Mouse (Mus musculus) cerebellum, postnatal 36 days (tissue): ENCODE results near the gene Vmn2r96.
"Not testable (repeated sequence)": the region's sequence is repeated elsewhere in the genome, so short reads cannot be mapped to it uniquely, and the experiment has no call there.

Experiments used
- DNase-seq, 2 experiments: peaks; one replicate each; pipeline ENCODE4 v3.0.0; 2021 to 2022; ENCODE audit warnings: mixed read lengths in 2 of 2

Gene Vmn2r96

DNA sequence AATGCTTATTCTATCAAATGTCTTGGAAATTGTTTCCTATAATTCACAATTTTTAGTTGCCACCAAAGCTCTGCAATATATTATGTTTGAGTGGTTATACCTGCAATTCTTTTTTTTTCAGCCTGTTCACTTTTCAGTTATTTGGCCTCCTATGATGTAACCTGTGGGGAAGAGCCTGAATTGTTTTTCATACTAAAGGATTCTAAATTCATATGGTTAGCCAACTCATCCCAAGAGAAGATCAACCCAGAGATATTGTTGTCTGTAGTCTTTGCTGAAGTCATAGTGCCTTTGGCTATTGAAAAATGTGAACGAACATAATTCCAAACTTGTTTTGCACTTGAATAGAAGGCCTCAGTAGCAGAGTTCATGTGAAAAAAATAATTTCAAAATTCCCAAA, at the start of gene Vmn2r96:
Gene Vmn2r96 (plus strand): TSS at position 301 of the 400 bp plus-strand sequence.
- not testable (repeated sequence) for DNase-seq

DNA sequence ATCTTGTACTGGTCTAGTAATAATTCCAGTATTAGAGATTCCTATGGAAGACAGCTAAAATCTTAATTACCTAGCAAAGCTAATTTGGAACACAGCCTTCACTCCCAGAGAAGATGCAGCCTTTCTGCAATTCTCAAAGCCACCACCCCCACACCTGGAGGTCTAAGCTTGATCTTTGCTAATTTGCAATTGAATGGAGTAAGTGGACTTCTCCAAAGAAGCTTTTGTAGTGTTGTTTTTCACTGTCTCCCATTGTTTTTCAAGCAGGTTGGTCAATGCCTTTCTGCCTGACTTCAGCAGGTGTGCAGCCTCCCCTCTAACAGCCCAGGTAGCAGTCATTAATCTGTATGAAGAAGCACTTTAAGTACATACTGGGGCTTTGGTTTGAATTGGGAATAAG, 49.6 kb upstream of the Vmn2r96 start:
- no peak for DNase-seq

DNA sequence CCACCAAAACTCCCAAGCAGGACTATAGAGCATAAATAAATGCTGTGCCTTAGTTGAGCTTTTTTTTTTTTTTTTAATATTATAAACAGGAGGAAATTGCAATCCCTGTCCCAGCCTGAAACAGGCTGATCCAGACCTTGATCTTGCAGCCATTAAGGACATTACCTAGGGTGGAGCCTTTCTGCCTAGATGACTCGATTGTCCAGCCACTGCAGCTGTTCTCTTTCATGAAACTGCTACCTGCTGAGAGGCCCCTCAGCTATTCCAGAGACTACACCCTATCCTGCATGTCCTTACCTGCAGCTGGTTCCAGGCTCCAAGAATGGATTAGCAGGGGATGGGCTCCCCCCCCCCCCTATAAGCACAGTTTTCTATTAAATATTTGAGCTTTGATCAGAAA, 49.0 kb upstream of the Vmn2r96 start:
- no peak for DNase-seq

DNA sequence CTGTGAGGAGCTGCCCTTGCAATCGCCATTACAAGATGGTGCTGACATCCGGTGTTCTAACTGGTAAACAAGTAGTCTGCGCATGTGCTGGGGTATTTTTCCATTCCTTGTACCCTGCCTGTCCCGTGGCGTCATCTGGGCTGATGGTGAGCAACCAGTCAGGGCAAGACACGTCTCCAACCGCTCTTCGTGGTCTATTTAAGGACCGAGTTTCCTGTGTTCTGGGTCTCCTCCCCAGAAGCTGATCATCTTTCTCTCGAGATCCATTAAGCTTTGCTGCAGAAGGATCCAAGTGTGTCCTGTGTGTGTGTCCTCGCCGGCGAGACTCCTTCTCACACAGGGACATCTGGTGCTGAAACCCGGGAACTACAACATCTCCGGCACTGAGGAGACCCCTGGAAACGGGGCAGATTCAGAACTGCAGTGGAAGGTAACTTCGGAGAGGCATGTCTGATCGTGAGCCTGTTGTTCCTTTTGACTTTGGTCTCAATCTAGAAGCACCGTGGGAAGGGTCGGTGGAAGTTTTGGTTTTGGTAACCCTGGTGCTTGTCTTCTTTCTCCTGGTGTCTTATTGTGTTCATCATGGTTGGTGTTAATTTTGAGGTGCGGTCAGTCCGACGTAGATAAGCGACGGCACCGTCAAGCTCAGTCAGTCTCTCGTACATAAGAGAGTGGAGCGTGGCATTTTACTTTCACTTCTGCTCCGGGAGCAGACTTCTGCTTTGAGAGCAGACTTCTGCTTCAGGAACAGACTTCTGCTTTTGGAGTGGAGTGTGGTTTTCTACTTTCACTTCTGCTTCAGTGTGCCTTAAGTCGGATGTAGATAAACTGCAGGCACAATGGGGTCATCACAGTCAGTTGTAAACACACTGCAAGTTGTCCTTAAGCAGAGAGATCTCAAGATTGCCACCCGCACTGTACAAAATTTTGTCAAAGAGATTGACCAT, 14.5 kb upstream of the Vmn2r96 start:
- not testable (repeated sequence) for DNase-seq

DNA sequence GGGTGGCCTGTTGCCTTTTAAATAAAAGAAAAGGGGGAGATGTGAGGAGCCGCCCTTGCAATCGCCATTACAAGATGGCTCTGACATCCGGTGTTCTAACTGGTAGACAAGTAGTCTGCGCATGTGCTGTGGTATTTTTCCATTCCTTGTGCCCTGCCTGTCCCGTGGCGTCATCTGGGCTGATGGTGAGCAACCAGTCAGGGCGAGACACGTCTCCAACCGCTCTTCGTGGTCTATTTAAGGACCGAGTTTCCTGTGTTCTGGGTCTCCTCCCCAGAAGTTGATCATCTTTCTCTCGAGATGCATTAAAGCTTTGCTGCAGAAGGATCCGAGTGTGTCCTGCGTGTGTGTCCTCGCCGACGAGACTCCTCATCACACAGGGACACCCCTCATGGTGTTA, 6.8 kb upstream of the Vmn2r96 start:
- DNase-seq: not testable (repeated sequence)

DNA sequence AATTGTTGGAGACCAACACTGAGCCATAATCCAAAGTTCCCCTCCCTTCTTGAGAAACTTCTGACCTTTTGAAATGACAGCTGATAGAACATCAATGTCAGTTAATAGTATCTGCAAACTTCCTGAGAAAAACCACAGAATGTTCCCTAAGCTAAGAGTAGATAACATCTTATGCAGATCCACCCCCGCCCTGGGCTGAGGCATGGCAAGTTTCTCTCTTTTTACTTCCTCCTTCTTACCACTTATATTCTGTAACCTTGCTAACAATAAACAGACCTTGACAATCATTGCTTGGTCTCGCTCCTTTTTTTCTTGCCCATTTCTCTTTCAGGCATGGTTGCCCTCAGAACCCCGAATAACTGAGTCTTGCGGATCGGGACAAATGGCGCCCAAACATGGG, 42.2 kb downstream of the Vmn2r96 start:
- not testable (repeated sequence) for DNase-seq

DNA sequence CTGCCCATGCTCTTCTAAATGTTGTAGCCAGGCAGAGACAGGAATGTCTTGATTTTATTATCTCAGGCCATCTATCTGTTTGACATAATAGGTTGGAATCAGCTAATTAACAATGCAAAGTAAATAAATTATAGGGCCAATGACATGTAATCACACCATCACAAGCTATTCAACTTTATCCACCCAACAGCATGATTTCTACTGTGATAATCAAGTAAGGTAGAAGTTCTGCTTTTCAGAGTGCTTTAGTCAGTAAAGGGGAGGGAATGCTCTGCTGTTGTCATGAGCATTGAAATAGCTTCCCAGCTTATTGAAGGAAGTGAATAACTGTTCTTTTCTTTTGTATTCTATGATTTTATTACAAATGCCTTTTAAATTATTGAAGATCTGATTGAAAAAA, 53.6 kb downstream of the Vmn2r96 start:
- DNase-seq: no peak
